Mouse (Mus musculus) adipose tissue, adult 10 weeks (tissue): ENCODE results near the gene Atp7b. TPM values are rescaled to one million over a fixed set of nuclear protein-coding genes. Genes with fewer than 3 reads are reported as not detected.

Experiments used
- polyA plus RNA-seq: library from polyadenylated mRNA; stranded (reverse); fragments of 350-450 nt; fragmentation: Illumina TruSeq; extraction: RNeasy Lipid Tissue Mini Kit (QIAGEN cat#74804); gene quantifications from one replicate; pipeline ENCODE4 v1.2.3, GENCODE M21; 2014; ENCODE audit warnings: low read depth, low replicate concordance

The Atp7b gene
- polyA plus RNA-seq: 0.17 TPM

DNA sequence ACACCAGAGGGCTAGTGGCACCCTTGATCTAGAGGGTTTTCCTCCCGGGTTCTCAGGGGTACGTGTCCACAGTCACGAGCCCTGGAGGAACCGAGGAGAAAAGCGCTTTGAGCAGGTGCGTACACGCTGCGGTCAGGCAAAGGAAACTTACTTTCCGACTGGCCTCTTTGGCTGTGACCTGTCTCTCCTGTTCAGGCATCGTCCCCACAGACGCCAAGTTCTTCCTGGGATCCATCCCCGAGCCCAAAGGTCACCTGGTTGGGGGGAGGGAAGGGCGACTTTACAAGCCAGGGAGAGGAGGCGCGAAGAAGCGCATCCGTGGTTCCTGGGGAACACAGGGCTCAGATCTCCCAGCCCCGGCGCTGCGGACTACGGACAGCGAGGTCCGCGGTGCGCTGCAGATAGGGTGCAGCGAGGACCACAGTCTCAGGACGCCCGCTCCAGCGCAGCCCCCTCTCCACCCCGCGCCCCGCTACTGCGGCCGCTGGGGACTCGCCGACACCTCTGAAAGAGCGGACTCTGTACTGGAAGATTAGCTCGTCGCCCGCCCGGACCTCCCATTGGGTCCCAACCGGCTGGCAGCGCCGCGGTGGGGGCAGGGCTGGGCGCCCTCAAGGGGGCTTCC is at the start of gene Atp7b:
Atp7b (minus strand) TSS at position 485 of the 625 bp plus-strand sequence.

GRCm38 (mm10) chr8:22060446-22060889 is 363 bp upstream of the Atp7b start, which contains the start of gene Alg11:
Gene Alg11, plus strand, starts transcription at chr8:22060721.

DNA sequence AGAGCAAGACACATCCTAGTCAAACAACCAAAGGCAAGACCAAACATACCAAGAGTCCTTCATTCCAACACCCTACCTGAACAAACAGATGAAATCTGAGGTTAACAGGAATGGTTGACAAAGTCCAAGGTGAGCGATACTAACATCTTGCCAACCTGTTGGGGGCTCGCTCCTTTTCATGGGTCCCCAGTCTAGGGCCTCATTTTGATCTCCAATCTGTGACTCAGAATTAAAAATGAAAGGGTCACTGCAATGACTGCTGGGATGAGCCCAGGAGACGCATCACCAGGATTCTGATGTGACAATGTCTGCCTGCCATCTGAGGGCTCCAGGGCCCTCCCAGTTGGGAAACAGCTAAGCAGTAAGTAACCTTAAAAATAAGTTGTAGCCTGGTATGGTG is 90.6 kb downstream of the Atp7b start, which contains the start of gene Ccdc70:
Ccdc70 (plus strand) TSS at position 301 of the 400 bp plus-strand sequence.

DNA sequence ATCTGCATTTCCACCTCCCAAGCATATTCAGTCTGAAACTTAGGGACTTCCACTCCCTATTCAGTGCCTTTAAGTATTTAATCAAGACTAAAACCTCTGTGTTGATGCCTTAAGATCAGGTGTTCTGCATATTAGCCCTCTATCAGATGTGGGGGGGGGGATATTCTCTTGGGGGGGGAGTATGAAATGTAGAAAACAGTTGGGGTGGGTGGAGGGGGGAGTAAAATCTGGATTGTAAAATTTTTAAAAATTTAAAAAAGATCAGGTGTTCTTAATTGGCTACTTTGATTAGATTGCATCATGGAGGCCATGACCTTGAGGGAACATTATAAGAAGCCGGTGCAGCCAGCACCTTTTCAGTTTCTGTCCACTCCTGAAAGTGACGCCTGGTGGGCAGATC is 101.7 kb downstream of the Atp7b start, which contains the start of gene Fam90a1a:
Fam90a1a (plus strand) TSS at position 301 of the 400 bp plus-strand sequence.

DNA sequence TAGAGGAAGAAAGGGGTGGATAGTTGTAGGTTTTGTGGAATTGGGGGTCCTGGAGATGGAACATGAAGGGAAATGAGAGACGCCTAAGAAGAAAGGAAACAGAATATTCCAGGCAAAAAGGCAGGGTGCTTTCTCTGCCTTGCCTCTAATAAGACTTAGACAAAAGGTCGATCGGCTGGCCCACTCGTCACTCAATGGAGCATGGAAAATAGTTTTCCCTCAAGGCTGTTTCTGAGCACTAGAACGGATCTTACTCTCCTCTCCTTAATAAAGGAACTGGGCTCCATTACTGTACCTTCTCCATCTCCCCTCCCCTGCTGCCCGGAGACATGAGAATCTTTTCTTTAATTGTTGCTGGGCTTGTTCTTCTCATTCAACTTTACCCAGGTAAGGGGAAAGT is 113.6 kb downstream of the Atp7b start, which contains the start of gene Defb13:
Defb13 (plus strand) TSS at position 301 of the 400 bp plus-strand sequence.

Other genes starting within 250 kb of the Atp7b start
- not detected for gene Defb50, start 236.8 kb downstream of the Atp7b start, polyA plus RNA-seq
- gene Defb2, start 220.4 kb downstream of the Atp7b start, polyA plus RNA-seq: 235 TPM
- gene Defb10, start 201.4 kb downstream of the Atp7b start, polyA plus RNA-seq: 21.5 TPM
- gene Defb9, start 174.9 kb downstream of the Atp7b start, polyA plus RNA-seq: 17.0 TPM
- 172 TPM for gene Defb11, start 153.9 kb downstream of the Atp7b start, polyA plus RNA-seq
- 1,651 TPM for gene Defb15, start 127.6 kb downstream of the Atp7b start, polyA plus RNA-seq
- not detected for gene Defb35, start 122.0 kb downstream of the Atp7b start, polyA plus RNA-seq
- 28.2 TPM for gene Defb13, start 113.5 kb downstream of the Atp7b start, polyA plus RNA-seq
- 0.31 TPM for gene Fam90a1a, start 101.6 kb downstream of the Atp7b start, polyA plus RNA-seq
- 4.4 TPM for gene Ccdc70, start 90.5 kb downstream of the Atp7b start, polyA plus RNA-seq
- gene Alg11, start 416 bp upstream of the Atp7b start, polyA plus RNA-seq: 9.1 TPM
- 1.5 TPM for gene Nek5, start 64.7 kb upstream of the Atp7b start, polyA plus RNA-seq
- gene Nek3, start 106.1 kb upstream of the Atp7b start, polyA plus RNA-seq: 2.4 TPM
- 1.8 TPM for gene Ckap2, start 125.5 kb upstream of the Atp7b start, polyA plus RNA-seq
- gene Vps36, start 132.5 kb upstream of the Atp7b start, polyA plus RNA-seq: 15.9 TPM
- 3.3 TPM for gene Thsd1, start 167.0 kb upstream of the Atp7b start, polyA plus RNA-seq
- 0.15 TPM for gene Tpte, start 223.1 kb upstream of the Atp7b start, polyA plus RNA-seq